Mouse (Mus musculus) limb, embryonic 14.5 days (tissue): Measurements from ENCODE around the gene Tcn2. TPM values are rescaled to one million over a fixed set of nuclear protein-coding genes. Genes with fewer than 3 reads are reported as not detected.

Source experiments
- ATAC-seq: fragments of 200-750 bp; cut with Nextera tagmentation; 2 replicates; pipeline ENCODE4 v1.8.0; 2017; ENCODE audit warnings: low read depth, moderate number of reproducible peaks, moderate TSS enrichment; ENCODE audit not compliant: low FRiP score
- DNase-seq: peaks from one replicate; pipeline ENCODE4 v3.0.0-alpha.2; 2015; ENCODE audit warnings: low spot score
- H3K27ac ChIP-seq: fragments of 300-500 bp; sonication (generic); replicated peaks from 2 replicates; pipeline ENCODE4 v1.5.1; 2014; ENCODE audit warnings: low read depth, mild to moderate bottlenecking, low read length, moderate library complexity, mixed read lengths
- H3K27me3 ChIP-seq: fragments of 300-500 bp; sonication (generic); 2 replicates; pipeline ENCODE4 v1.6.1; 2014; ENCODE audit warnings: low read length, mixed read lengths; ENCODE audit not compliant: control insufficient read depth, insufficient read depth
- H3K36me3 ChIP-seq: fragments of 300-500 bp; sonication (generic); 2 replicates; pipeline ENCODE4 v1.6.1; 2014; ENCODE audit warnings: mild to moderate bottlenecking, low read length, moderate library complexity, mixed read lengths; ENCODE audit not compliant: control insufficient read depth, insufficient read depth
- H3K4me1 ChIP-seq: fragments of 300-500 bp; sonication (generic); 2 replicates; pipeline ENCODE4 v1.6.1; 2014; ENCODE audit warnings: antibody characterized with exemption, low read length, mixed read lengths; ENCODE audit not compliant: control insufficient read depth, insufficient read depth
- H3K4me2 ChIP-seq: fragments of 300-500 bp; sonication (generic); replicated peaks from 2 replicates; pipeline ENCODE4 v1.6.1; 2014; ENCODE audit warnings: low read depth, mild to moderate bottlenecking, low read length, moderate library complexity; ENCODE audit not compliant: severe bottlenecking
- H3K4me3 ChIP-seq: fragments of 300-500 bp; sonication (generic); replicated peaks from 2 replicates; pipeline ENCODE4 v1.5.1; 2014; ENCODE audit warnings: low read length
- H3K9ac ChIP-seq: fragments of 300-500 bp; sonication (generic); 2 replicates; pipeline ENCODE4 v1.6.1; 2014; ENCODE audit warnings: mild to moderate bottlenecking, low read depth, low read length, moderate library complexity; ENCODE audit not compliant: severe bottlenecking
- H3K9me3 ChIP-seq: fragments of 300-500 bp; sonication (generic); 2 replicates; pipeline ENCODE4 v1.6.1; 2016; ENCODE audit warnings: low read length; ENCODE audit not compliant: control insufficient read depth
- POLR2A ChIP-seq: fragments of 200-500 bp; IDR thresholded peaks from 2 replicates; pipeline ENCODE4 v1.8.0; 2012; ENCODE audit warnings: inconsistent platforms, mild to moderate bottlenecking, moderate library complexity, borderline replicate concordance; ENCODE audit not compliant: insufficient read depth, insufficient read length; ENCODE audit errors: extremely low read depth
- WGBS: fragments of 180-500 bp; shearing (Covaris S2); extraction: QIAGEN DNeasy Blood & Tissue Kit; methylation state at CpG from one replicate; pipeline ENCODE4 v1.1.7; 2014; 5-methylcytosine and 5-hydroxymethylcytosine counted together
- polyA plus RNA-seq, 2 experiments: library from polyadenylated mRNA; depleted of rRNA in 1 of 2; stranded (reverse) in 1 of 2; unstranded in 1 of 2; fragments of >200 nt; fragmentation: Nextera tagmentation in 1 of 2; extraction: Ambion mirVana in 1 of 2; gene quantifications; 2 replicates each; pipeline versions ENCODE4 v1.2.1 to v1.2.3; 2012 to 2014

The Tcn2 gene
- polyA plus RNA-seq, 2 experiments: 51.5 to 54.3 TPM

DNA sequence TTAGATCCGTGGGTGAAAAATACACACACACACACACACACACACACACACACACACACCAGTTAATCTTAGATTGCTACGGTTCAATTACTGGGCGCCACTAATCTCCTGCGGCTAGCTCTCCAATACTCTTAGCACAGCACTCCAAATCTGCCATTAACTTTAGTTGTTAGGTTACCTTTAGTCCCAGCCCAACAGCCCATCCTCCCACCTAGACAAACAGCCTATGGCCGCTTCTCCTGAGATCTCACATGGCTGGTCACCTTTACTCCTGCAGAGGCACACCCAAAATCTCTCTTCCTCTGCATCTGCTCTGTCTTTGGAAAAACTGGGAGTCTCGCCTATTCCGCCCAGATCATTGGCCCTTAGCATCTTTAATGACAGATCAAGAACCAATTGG is 9.4 kb upstream of the Tcn2 start:
- Histone ChIP-seq H3K36me3 (no peaks in the 10 kb centered on the region), H3K4me2 (no peak overlapping the region), H3K9ac (no peak overlapping the region), H3K4me1 (no peaks in the 10 kb centered on the region), H3K27ac (no peak overlapping the region), H3K4me3 (no peak overlapping the region), H3K27me3 (no peaks in the 10 kb centered on the region), H3K9me3 (no peaks in the 10 kb centered on the region)
- TF ChIP-seq POLR2A: no peak
- WGBS: 81% methylated on average over 7 of the region's 7 CpGs
- ATAC-seq: no peak
- no peak for DNase-seq

DNA sequence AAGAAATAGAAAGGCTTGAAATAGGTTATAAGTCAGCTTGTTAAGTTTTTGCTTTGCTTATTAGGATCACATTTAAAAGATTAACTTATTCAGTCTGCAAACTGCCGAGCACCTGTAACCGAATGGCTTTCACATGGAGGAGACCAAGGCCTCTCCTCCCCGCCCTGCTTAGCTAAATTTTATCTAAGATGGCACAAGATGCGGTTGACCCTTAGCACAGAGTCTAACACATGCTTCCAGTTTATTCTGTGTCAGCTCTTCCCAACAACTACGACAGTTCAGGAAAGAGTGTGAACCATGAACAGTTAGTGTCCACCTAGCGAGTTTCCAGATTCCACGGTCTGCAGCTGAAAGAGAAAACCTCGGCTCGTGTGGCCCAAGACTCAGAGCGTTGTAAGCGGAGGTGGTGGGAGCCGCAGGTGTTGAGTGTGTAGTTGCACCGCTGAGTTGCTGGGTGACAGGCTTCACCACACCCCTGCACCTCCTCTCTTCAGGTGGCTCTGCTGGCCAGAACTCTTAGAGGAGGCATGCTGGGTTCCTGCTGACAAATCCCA is 5.4 kb upstream of the Tcn2 start:
- Histone ChIP-seq H3K36me3 (no peaks in the 10 kb centered on the region), H3K27me3 (no peaks in the 10 kb centered on the region), H3K4me3 (no peak overlapping the region), H3K9ac (no peak overlapping the region), H3K4me2 (no peak overlapping the region), H3K27ac (no peak overlapping the region), H3K9me3 (no peaks in the 10 kb centered on the region), H3K4me1 (no peaks in the 10 kb centered on the region)
- WGBS: 79% methylated on average over 13 of the region's 13 CpGs
- no peak for DNase-seq
- no peak for ATAC-seq
- TF ChIP-seq POLR2A: no peak

DNA sequence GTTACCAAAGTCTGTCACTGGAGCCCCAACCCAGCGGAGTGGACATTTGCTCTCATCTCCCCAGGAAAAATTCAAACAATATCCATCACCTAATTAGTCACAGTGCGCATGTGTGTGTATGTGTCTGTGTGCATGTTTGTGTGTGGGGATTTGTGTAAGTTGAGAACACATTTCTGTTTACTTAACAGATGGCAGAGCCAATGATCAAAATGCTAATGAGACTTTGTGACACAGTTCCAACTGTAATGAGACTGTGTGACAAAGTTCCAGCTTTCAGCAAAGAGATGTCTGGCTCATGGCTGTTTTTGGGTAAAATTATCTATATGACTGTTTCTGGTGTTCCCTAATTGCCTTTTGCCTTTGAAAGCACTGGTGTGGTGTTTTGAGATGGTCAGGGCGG is 4.4 kb upstream of the Tcn2 start:
- Histone ChIP-seq H3K4me3 (no peak overlapping the region), H3K4me1 (peaks cover 2% of the 10 kb centered on the region), H3K4me2 (no peak overlapping the region), H3K9me3 (no peaks in the 10 kb centered on the region), H3K27ac (no peak overlapping the region), H3K36me3 (no peaks in the 10 kb centered on the region), H3K27me3 (no peaks in the 10 kb centered on the region), H3K9ac (no peak overlapping the region)
- 77% methylated on average over 3 of the region's 3 CpGs for WGBS
- ATAC-seq (no peak), DNase-seq (no peak)
- no peak for TF ChIP-seq POLR2A

DNA sequence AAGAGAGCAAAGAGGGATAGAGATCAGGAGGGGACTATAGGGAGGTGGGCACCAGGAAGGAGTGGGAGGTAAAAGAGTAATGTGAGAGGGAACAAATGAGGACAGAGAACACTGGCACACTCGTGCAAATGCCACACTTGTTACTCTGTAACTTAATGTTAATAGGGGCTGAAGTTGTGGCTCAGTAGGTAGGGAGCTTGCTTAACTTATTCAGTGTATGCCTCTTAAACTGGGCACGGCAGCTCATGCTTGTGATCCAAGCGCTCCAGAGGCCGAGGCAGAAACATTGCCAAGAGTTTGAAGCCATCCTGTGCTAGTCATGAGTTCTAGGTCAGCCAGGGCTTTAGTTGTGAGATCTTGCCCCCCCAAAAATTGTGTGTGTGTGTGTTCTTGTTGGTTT is 3.2 kb upstream of the Tcn2 start:
- DNase-seq (no peak), ATAC-seq (no peak)
- 76% methylated on average over 4 of the region's 4 CpGs for WGBS

DNA sequence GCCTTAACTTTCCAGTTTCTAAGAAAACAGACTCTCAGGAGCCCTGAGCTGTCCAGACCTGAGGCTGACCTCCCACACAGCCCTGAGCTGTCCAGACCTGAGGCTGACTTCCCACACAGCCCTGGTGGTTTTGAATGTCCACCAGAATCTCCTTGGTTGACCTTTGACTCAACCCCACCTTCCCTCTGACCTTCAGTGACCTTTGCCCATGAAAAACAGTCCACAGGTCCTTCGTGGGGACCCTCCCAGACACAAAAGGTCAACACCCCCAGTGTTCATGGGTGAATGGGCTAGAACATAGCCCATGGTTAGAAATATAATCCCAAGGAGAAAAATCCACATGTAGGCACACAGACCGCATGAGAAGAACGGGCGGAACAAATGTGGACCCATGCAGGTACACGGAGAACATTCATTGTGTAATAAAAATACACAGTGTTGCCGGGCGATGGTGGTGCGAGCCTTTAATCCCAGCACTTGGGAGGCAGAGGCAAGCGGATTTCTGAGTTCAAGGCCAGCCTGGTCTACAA is 1.9 kb upstream of the Tcn2 start:
- Histone ChIP-seq H3K4me3 (no peak overlapping the region), H3K9ac (no peak overlapping the region), H3K9me3 (no peaks in the 10 kb centered on the region), H3K27ac (no peak overlapping the region), H3K4me1 (peaks cover 7% of the 10 kb centered on the region), H3K36me3 (no peaks in the 10 kb centered on the region), H3K27me3 (no peaks in the 10 kb centered on the region), H3K4me2 (no peak overlapping the region)
- 94% methylated on average over 9 of the region's 9 CpGs for WGBS
- ATAC-seq (no peak), DNase-seq (no peak)
- TF ChIP-seq POLR2A: no peak

More for the DNA sequence above, 3.2 kb upstream of the Tcn2 start:
- Histone ChIP-seq H3K36me3 (no peaks in the 10 kb centered on the region), H3K4me2 (no peak overlapping the region), H3K9me3 (no peaks in the 10 kb centered on the region), H3K27me3 (no peaks in the 10 kb centered on the region), H3K4me1 (peaks cover 7% of the 10 kb centered on the region), H3K27ac (no peak overlapping the region), H3K9ac (no peak overlapping the region), H3K4me3 (no peak overlapping the region)
- no peak for TF ChIP-seq POLR2A
